Mouse (Mus musculus) E14TG2a.4 (cell line): ENCODE results near the gene Smyd3.

Experiments
- CTCF ChIP-seq: conservative IDR thresholded peaks from 2 replicates; pipeline ENCODE4 v1.5.1; 2014; ENCODE audit warnings: low read length
- POU5F1 ChIP-seq: IDR thresholded peaks from 2 replicates; pipeline ENCODE4 v1.6.1; 2014; ENCODE audit warnings: low read length, borderline replicate concordance

DNA sequence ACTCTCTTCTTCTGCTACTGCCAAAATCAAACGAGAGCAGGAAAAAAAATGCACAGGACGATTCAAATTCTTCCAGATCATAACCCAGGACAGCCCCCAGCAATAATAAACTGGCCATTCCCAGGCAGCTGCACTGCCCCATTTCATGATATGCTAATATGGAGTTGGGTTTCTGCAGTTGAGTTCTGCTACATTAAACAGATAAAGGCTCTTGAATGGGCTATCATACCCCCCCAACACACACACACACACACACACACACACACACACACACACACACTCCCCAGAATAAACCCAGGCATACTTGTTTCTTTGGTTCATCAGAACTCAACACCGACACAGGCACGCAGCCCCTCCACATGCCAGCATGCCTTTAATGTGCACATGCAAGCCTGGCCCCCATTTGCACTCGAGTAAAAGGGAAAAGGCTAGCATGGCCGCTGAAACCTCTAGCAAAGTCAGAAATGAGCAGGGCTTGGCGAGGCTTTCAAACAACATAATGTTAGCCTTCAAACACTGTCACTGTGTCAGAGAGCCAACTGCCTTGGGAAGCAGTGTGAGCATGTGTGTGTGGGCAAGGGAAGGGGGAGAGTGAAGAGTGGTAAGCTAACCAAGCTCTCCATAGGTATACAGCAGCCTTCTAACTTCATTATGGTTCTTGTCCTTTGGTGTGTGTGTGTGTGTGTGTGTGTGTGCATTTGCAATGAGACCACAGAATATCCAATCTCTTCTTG lies 513.5 kb downstream of the Smyd3 start:
- TF ChIP-seq CTCF (no peak), POU5F1 (no peak)
